Mouse (Mus musculus): ENCODE measurements around the gene Mtch2. TPM values are rescaled to one million over a fixed set of nuclear protein-coding genes. Genes with fewer than 3 reads are reported as not detected.

Gene Mtch2
- total RNA-seq, 2 experiments from 2014 or later = 203 to 215 TPM

GRCm38 (mm10) chr2:90906721-90907120 is 59.8 kb downstream of the Mtch2 start:
- DNase-seq = no peak

- DNase-seq = no peak
These were observed 63.9 kb downstream of the Mtch2 start for GRCm38 (mm10) chr2:90910861-90911260.

GRCm38 (mm10) chr2:90911668-90912067 is 64.7 kb downstream of the Mtch2 start:
- DNase-seq = no peak

GRCm38 (mm10) chr2:90913671-90914070 is 66.7 kb downstream of the Mtch2 start:
- DNase-seq = peak; percentile 48 to 49

GRCm38 (mm10) chr2:90915516-90915915 is 68.6 kb downstream of the Mtch2 start:
- DNase-seq = no peak

Other genes starting within 250 kb of the Mtch2 start
- gene Nup160, start 169.9 kb upstream of the Mtch2 start, total RNA-seq (2021) = 10 to 100 TPM; 13.1 to 18.0 TPM
- 10 to 100 TPM in 1 of 2 experiments, 1 to 10 TPM in 1; 8.2 to 13.9 TPM for gene Fnbp4, start 101.8 kb upstream of the Mtch2 start, total RNA-seq (2021)
- 1 to 10 TPM; 1.1 to 1.4 TPM for gene Agbl2, start 64.4 kb upstream of the Mtch2 start, total RNA-seq (2021)
- 1 to 10 TPM; 3.5 to 3.7 TPM for gene C1qtnf4, start 38.7 kb downstream of the Mtch2 start, total RNA-seq (2021)
- 10 to 100 TPM; 18.3 to 26.0 TPM for gene Kbtbd4, start 57.6 kb downstream of the Mtch2 start, total RNA-seq (2021)
- gene Ndufs3, start 57.7 kb downstream of the Mtch2 start, total RNA-seq (2021) = 1,000 to 10,000 TPM in 1 of 2 experiments, 100 to 1,000 TPM in 1; 874 to 1,007 TPM
- 10 to 100 TPM; 70.7 to 74.4 TPM for gene Celf1, start 93.2 kb downstream of the Mtch2 start, total RNA-seq (2021)
- gene Rapsn, start 188.5 kb downstream of the Mtch2 start, total RNA-seq (2021) = 10 to 100 TPM; 17.6 to 18.5 TPM
- gene Psmc3, start 206.9 kb downstream of the Mtch2 start, total RNA-seq (2021) = 100 to 1,000 TPM; 231 to 257 TPM
- gene Slc39a13, start 223.3 kb downstream of the Mtch2 start, total RNA-seq (2021) = 10 to 100 TPM; 20.0 to 26.2 TPM
- 1 to 10 TPM; 4.0 to 5.0 TPM for gene Spi1, start 235.2 kb downstream of the Mtch2 start, total RNA-seq (2021)

Measured in heart, adult 18-20 months (tissue).